Mouse (Mus musculus) ES-E14 (cell line): ENCODE results near the gene Ogfrl1. TPM values are rescaled to one million over a fixed set of nuclear protein-coding genes. Genes with fewer than 3 reads are reported as not detected.

Source experiments
- DNase-seq: peaks from one replicate; pipeline ENCODE4 v3.0.0-alpha.2; 2013; ENCODE audit warnings: low read depth, low spot score
- H3K27ac ChIP-seq: 2 replicates; pipeline ENCODE4 v1.5.1; 2012; ENCODE audit warnings: low read depth, mild to moderate bottlenecking, low read length, moderate library complexity, mixed read lengths; ENCODE audit not compliant: poor library complexity, insufficient read depth, severe bottlenecking
- H3K36me3 ChIP-seq: 2 replicates; pipeline ENCODE4 v1.6.1; 2012; ENCODE audit warnings: mild to moderate bottlenecking, low read length, moderate library complexity, mixed read lengths; ENCODE audit not compliant: control insufficient read depth, poor library complexity, insufficient read depth, severe bottlenecking
- H3K4me1 ChIP-seq, 2 experiments: fragments of 150-350 bp in 1 of 2; sonication (generic) in 1 of 2; 2 replicates each; pipeline ENCODE4 v1.6.1; 2012; ENCODE audit warnings: low read length in 2 of 2, mild to moderate bottlenecking in 1 of 2, mixed read lengths in 1 of 2; ENCODE audit not compliant: control insufficient read depth in 2 of 2, insufficient read depth in 2 of 2, poor library complexity in 1 of 2
- H3K4me3 ChIP-seq, 2 experiments: fragments of 150-350 bp in 1 of 2; sonication (generic) in 1 of 2; 2 replicates each; pipeline ENCODE4 v1.5.1; 2012; ENCODE audit warnings: low read length in 2 of 2, low read depth in 1 of 2, mild to moderate bottlenecking in 1 of 2, mixed read lengths in 1 of 2; ENCODE audit not compliant: insufficient read depth in 1 of 2, poor library complexity in 1 of 2, severe bottlenecking in 1 of 2
- H3K9ac ChIP-seq: 2 replicates; pipeline ENCODE4 v1.6.1; 2012; ENCODE audit warnings: low read depth, mild to moderate bottlenecking, low read length, mixed read lengths; ENCODE audit not compliant: poor library complexity, insufficient read depth, severe bottlenecking
- H3K9me3 ChIP-seq: fragments of 150-350 bp; sonication (generic); 2 replicates; pipeline ENCODE4 v1.6.1; 2012; ENCODE audit warnings: low read depth, mild to moderate bottlenecking, low read length; ENCODE audit not compliant: control insufficient read depth, insufficient read depth
- CHD2 ChIP-seq: IDR thresholded peaks from 2 replicates; pipeline ENCODE4 v1.6.1; 2014; ENCODE audit warnings: mild to moderate bottlenecking, low read depth, low read length, inconsistent platforms
- HCFC1 ChIP-seq: IDR thresholded peaks from 2 replicates; pipeline ENCODE4 v1.6.1; 2012; ENCODE audit warnings: low read length, inconsistent platforms, borderline replicate concordance; ENCODE audit not compliant: insufficient read depth
- MAFK ChIP-seq: IDR thresholded peaks from 2 replicates; pipeline ENCODE4 v1.6.1; 2014; ENCODE audit warnings: mild to moderate bottlenecking, low read depth, low read length, inconsistent platforms; ENCODE audit not compliant: insufficient read depth
- ZC3H11A ChIP-seq: IDR thresholded peaks from 2 replicates; pipeline ENCODE4 v1.6.1; 2012; ENCODE audit warnings: low read depth, mild to moderate bottlenecking, inconsistent platforms, low read length, borderline replicate concordance
- ZNF384 ChIP-seq: IDR thresholded peaks from 2 replicates; pipeline ENCODE4 v1.6.1; 2012; ENCODE audit warnings: low read depth, low read length, inconsistent platforms
- in situ Hi-C, 2 experiments: fragments of 600-800 bp; cut with MboI; formaldehyde crosslinking; loops; one replicate each; pipeline ENCODE4 v1.15.1; 2025; ENCODE audit warnings: low sequenced_read_pairs in 2 of 2, inconsistent platforms in 1 of 2; ENCODE audit not compliant: unreplicated experiment in 2 of 2
- total RNA-seq: library from RNA; depleted of rRNA; stranded (reverse); fragments of 300-350 nt; gene quantifications from 2 replicates; pipeline ENCODE4 v1.2.3, GENCODE M21; 2012

Ogfrl1 gene
- total RNA-seq, 1 experiment, result 3.9 TPM

DNA sequence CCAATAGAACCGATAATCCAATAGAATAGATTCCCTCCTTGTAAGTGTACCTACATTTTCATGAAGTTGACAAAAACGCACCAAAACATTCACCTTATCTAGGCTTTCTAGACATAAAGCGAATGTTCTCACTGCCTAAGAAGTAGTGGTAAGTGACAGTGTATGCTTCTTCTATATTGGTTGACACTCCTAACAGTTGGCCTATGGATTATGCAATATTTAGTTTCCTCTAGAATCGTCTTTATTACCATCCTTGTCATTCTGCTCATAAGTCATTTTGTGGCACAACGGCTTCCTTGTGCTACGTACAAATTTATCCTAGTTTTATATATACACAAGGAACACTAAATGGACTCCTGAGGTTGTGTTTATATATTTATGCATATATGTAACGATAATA is 72.4 kb downstream of the Ogfrl1 start:
- TF ChIP-seq ZNF384 (no peak), MAFK (no peak), CHD2 (no peak), ZC3H11A (no peak), HCFC1 (no peak)
- Histone ChIP-seq H3K27ac (no peak overlapping the region), H3K9me3 (no peaks in the 10 kb centered on the region), H3K4me1 (no peaks in the 10 kb centered on the region), H3K9ac (no peak overlapping the region), H3K4me3 (no peak overlapping the region), H3K36me3 (no peaks in the 10 kb centered on the region)
- in situ Hi-C loops, result loop anchor here in 1 of 2 experiments (10.0 kb wide), 1 partner anchor 160 kb away; no protein-coding TSS in a partner anchor
- no peak for DNase-seq

DNA sequence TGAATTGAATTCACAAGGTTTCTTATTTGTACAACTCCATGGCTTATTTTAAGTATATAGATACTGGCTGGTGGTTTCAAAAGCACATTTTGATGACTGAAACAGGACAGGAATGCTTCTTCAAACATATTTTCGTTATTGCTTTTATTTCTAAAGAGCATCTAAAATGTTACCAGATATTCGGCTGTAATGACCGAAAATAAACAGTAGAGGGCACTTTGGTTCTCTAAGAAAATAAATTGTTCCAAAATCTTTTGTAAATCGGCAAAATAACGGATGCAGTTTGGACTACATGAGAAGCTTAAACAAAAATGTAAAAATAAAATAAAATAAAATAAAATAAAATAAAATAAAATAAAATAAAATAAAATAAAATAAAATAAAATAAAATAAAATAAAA is 73.3 kb downstream of the Ogfrl1 start:
- in situ Hi-C loops, result loop anchor here in 1 of 2 experiments (10.0 kb wide), 1 partner anchor 161 kb away; no protein-coding TSS in a partner anchor
- H3K4me1 ChIP-seq, result no peaks in the 10 kb centered on the region
- H3K27ac ChIP-seq, result no peak overlapping the region
- DNase-seq, result peak; percentile 27
- TF ChIP-seq MAFK (no peak), ZC3H11A (no peak), ZNF384 (no peak), CHD2 (no peak), HCFC1 (no peak)
- H3K36me3 ChIP-seq, result no peaks in the 10 kb centered on the region
- H3K9ac ChIP-seq, result no peak overlapping the region
- H3K9me3 ChIP-seq, result no peaks in the 10 kb centered on the region
- no peak overlapping the region for H3K4me3 ChIP-seq

DNA sequence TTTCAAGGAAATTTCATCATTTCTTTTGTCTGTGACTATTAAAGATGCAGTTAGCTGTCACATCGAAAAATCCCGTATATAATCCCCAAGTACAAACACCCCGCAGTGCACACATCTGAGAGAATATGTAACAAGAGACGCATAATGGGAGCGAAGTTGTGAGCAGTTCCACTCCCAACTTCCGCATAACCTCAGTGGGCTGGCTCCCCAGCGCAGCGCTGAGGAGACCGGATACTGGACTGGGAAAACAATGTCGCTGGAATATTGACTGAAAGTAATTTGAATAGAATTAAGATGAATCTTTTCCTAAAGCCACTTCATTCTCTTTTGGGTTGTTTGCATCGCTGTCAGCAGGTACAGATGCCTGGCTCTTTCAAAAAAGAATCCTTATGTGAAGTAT is 74.3 kb downstream of the Ogfrl1 start:
- Histone ChIP-seq H3K4me1 (no peaks in the 10 kb centered on the region), H3K9ac (no peak overlapping the region), H3K27ac (no peak overlapping the region), H3K9me3 (no peaks in the 10 kb centered on the region), H3K4me3 (no peak overlapping the region), H3K36me3 (no peaks in the 10 kb centered on the region)
- TF ChIP-seq HCFC1 (no peak), ZNF384 (no peak)
- no peak for DNase-seq
- in situ Hi-C loops, result loop anchor here in 1 of 2 experiments (10.0 kb wide), 1 partner anchor 162 kb away; no protein-coding TSS in a partner anchor

DNA sequence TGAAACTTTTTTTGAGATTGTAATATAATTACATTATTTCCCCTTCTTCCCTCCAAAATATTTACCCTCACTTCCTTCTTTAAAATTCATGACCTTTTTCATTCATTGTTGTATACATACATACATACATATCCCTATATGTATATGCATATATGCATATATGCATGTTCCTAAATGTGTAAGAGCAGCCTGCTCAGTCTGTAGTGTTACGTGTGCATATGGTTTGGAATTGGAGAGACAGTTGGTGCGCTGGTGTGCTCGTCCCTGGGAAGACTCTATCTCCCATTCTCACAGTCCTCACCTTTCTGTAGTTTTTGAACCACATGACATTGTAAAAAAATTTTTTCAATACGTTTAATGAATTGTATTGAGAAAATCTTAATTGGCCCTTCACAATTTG is 75.4 kb downstream of the Ogfrl1 start:
- in situ Hi-C loops, result loop anchor here in 1 of 2 experiments (10.0 kb wide), 1 partner anchor 163 kb away; no protein-coding TSS in a partner anchor

DNA sequence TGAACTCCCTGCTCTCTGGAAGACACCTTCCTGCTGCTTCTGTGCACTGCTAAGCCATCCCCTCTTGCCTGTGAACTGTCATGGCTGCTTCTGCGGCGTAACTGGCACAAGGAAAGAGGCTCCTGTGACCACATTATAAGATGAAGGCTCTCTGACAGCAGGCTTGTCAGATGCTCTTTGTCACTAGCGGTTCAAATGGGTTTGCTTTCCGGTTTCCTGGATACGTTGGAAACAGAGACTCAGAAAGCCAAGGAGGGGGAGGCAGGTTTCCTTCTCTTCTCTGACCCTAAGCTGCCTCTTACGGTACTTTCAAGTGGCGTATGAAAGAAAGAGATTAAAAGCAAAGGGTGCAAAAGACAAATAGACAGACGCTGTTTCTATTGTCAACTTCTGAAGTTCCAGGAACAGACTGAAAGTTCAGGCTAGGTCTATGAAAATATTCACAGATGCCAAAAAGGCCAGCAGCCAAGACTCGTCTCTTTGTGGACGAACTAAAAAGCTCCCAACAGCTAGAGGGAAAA is 76.2 kb downstream of the Ogfrl1 start:
- in situ Hi-C loops, result loop anchor here in 1 of 2 experiments (10.0 kb wide), 1 partner anchor 163 kb away; no protein-coding TSS in a partner anchor
- TF ChIP-seq ZC3H11A, result no peak
- TF ChIP-seq MAFK, result no peak
- no peak for TF ChIP-seq ZNF384
- TF ChIP-seq HCFC1, result no peak
- no peak for TF ChIP-seq CHD2
- H3K27ac ChIP-seq, result no peak overlapping the region
- H3K36me3 ChIP-seq, result no peaks in the 10 kb centered on the region
- H3K9me3 ChIP-seq, result no peaks in the 10 kb centered on the region
- no peak overlapping the region; a peak in 1 of 4 replicates for H3K4me3 ChIP-seq
- DNase-seq, result no peak
- H3K4me1 ChIP-seq, result no peaks in the 10 kb centered on the region
- H3K9ac ChIP-seq, result no peak overlapping the region

More for the DNA sequence above, 75.4 kb downstream of the Ogfrl1 start:
- no peak for TF ChIP-seq MAFK
- no peak for TF ChIP-seq HCFC1
- TF ChIP-seq CHD2, result no peak
- no peak for TF ChIP-seq ZNF384
- no peak for TF ChIP-seq ZC3H11A
- DNase-seq, result no peak
- Histone ChIP-seq H3K4me1 (no peaks in the 10 kb centered on the region), H3K27ac (no peak overlapping the region), H3K36me3 (no peaks in the 10 kb centered on the region), H3K9ac (no peak overlapping the region), H3K4me3 (no peak overlapping the region), H3K9me3 (no peaks in the 10 kb centered on the region)
